Mouse (Mus musculus) CH12.LX (cell line): Measurements from ENCODE around the gene Ush2a.

Experiments
- BHLHE40 ChIP-seq: IDR thresholded peaks from 2 replicates; pipeline ENCODE4 v1.6.1; 2011; ENCODE audit warnings: mild to moderate bottlenecking, low read depth, low read length, improper control_type of control experiment
- CTCF ChIP-seq, 2 experiments: IDR thresholded peaks in 1 of 2; conservative IDR thresholded peaks in 1 of 2; 2 replicates each; pipeline ENCODE4 v1.5.1; 2011 to 2012; ENCODE audit warnings: low read depth in 2 of 2, low read length in 2 of 2, improper control_type of control experiment in 1 of 2, inconsistent platforms in 1 of 2, mild to moderate bottlenecking in 1 of 2, moderate library complexity in 1 of 2
- EP300 ChIP-seq: IDR thresholded peaks from 2 replicates; pipeline ENCODE4 v1.6.1; 2011; ENCODE audit warnings: low read length, improper control_type of control experiment
- MEF2A ChIP-seq: IDR thresholded peaks from 2 replicates; pipeline ENCODE4 v1.6.1; 2014; ENCODE audit warnings: low read depth, mild to moderate bottlenecking, inconsistent platforms, low read length, improper control_type of control experiment, borderline replicate concordance
- UBTF ChIP-seq: IDR thresholded peaks from 2 replicates; pipeline ENCODE4 v1.6.1; 2012; ENCODE audit warnings: low read depth, mild to moderate bottlenecking, inconsistent platforms, low read length, improper control_type of control experiment, moderate library complexity
- USF1 ChIP-seq: IDR thresholded peaks from 2 replicates; pipeline ENCODE4 v1.6.1; 2014; ENCODE audit warnings: low read depth, mild to moderate bottlenecking, inconsistent platforms, low read length, improper control_type of control experiment

DNA sequence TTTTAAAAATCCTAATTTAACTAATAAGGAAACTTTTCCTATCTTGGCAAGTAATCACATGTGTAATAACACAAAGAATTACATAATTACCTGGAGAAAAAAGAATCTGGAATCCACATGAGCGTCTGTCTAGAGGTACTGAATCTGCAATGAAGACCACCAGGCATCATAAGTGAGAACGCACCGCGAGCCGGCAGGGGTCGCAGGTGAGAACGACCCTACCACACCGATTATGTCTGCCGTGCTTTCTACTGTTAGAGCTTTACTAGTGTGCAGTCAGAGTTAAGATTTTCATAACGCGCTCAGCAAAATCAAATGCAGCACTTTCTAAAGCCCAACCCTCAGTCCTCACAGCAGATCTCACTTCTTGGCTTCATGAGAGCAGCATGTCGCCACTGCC lies 740.0 kb downstream of the Ush2a start:
- TF ChIP-seq MEF2A: no peak
- TF ChIP-seq CTCF (conservative IDR thresholded peaks at IDR 0.05 in 1 of 2, IDR thresholded peaks at IDR 0.05 in 1 of 2; ENCODE audit: low read depth in 2 of 2, low read length in 2 of 2): no peak
- TF ChIP-seq BHLHE40: no peak
- TF ChIP-seq UBTF: no peak
- no peak for TF ChIP-seq USF1
- TF ChIP-seq EP300: no peak
